Mouse (Mus musculus) CH12.LX (cell line): ENCODE measurements around the gene Fbxl18.

Source experiments
- CTCF ChIP-seq, 2 experiments: IDR thresholded peaks in 1 of 2; conservative IDR thresholded peaks in 1 of 2; 2 replicates each; pipeline ENCODE4 v1.5.1; 2011 to 2012; ENCODE audit warnings: low read depth in 2 of 2, low read length in 2 of 2, improper control_type of control experiment in 1 of 2, inconsistent platforms in 1 of 2, mild to moderate bottlenecking in 1 of 2, moderate library complexity in 1 of 2
- MEF2A ChIP-seq: IDR thresholded peaks from 2 replicates; pipeline ENCODE4 v1.6.1; 2014; ENCODE audit warnings: low read depth, mild to moderate bottlenecking, inconsistent platforms, low read length, improper control_type of control experiment, borderline replicate concordance
- NELFE ChIP-seq: IDR thresholded peaks from 2 replicates; pipeline ENCODE4 v1.6.1; 2011; ENCODE audit warnings: low read depth, low read length, improper control_type of control experiment
- NRF1 ChIP-seq: IDR thresholded peaks from 2 replicates; pipeline ENCODE4 v1.6.1; 2014; ENCODE audit warnings: low read depth, mild to moderate bottlenecking, inconsistent platforms, low read length, improper control_type of control experiment, moderate library complexity
- POLR2A ChIP-seq: IDR thresholded peaks from 2 replicates; pipeline ENCODE4 v1.6.1; 2011; ENCODE audit warnings: low read depth, mild to moderate bottlenecking, improper control_type of control experiment, low read length
- ZC3H11A ChIP-seq: IDR thresholded peaks from 2 replicates; pipeline ENCODE4 v1.6.1; 2012; ENCODE audit warnings: low read depth, mild to moderate bottlenecking, inconsistent platforms, low read length, improper control_type of control experiment

- TF ChIP-seq CTCF (conservative IDR thresholded peaks at IDR 0.05 in 1 of 2, IDR thresholded peaks at IDR 0.05 in 1 of 2; ENCODE audit: low read depth in 2 of 2, low read length in 2 of 2) (no peak), POLR2A (no peak), NRF1 (no peak), NELFE (no peak), ZC3H11A (no peak), MEF2A (no peak)
Observed at GRCm38 (mm10) chr5:142836891-142837290, 58.3 kb downstream of the Fbxl18 start.
